Mouse (Mus musculus) cerebellum, postnatal 14 days (tissue): ENCODE data around the gene Tmem217.

Source experiments
- DNase-seq, 2 experiments: peaks; one replicate each; pipeline ENCODE4 v3.0.0; 2021; ENCODE audit warnings: mixed read lengths in 2 of 2

The Tmem217 gene

GRCm38 (mm10) chr17:29488257-29488977, 63.8 kb downstream of the Tmem217 start:
- DNase-seq = no peak

- no peak for DNase-seq
These were observed 66.6 kb downstream of the Tmem217 start for GRCm38 (mm10) chr17:29485336-29486233.

GRCm38 (mm10) chr17:29484431-29484830, 67.8 kb downstream of the Tmem217 start:
- DNase-seq = no peak

GRCm38 (mm10) chr17:29483282-29483681, 68.9 kb downstream of the Tmem217 start:
- DNase-seq = no peak

- DNase-seq = no peak
These were observed 69.6 kb downstream of the Tmem217 start for GRCm38 (mm10) chr17:29482632-29483031.

- DNase-seq = no peak
These were observed 71.9 kb downstream of the Tmem217 start for GRCm38 (mm10) chr17:29480256-29480655.

- no peak for DNase-seq
These were observed 73.9 kb downstream of the Tmem217 start for GRCm38 (mm10) chr17:29478271-29478670.

- DNase-seq = no peak
These were observed 74.8 kb downstream of the Tmem217 start for GRCm38 (mm10) chr17:29477357-29477756.

GRCm38 (mm10) chr17:29476461-29476860, 75.7 kb downstream of the Tmem217 start:
- no peak for DNase-seq
